Mouse (Mus musculus): Measurements from ENCODE around the gene Sbf1.

The Sbf1 gene

DNA sequence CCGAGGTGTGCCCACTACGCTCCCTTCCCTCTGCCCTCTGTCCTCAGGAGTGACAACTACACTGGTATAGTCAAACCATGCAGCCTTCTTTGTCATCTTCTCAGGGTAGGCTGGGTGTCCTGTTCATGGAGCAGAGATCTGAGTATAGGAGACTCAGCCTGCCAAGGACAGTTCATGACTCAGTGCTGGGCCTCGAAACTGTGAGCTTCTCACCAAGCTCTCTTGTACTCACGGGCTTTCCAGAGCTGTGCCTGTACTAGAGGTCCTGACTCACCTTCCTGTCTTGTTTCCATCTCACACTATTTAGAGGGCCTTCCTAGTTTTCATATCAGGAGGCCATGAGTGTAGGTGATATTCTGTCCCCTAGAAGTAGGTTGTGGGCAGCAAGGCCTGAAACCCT lies 37.7 kb downstream of the Sbf1 start:
- no peak for DNase-seq

DNA sequence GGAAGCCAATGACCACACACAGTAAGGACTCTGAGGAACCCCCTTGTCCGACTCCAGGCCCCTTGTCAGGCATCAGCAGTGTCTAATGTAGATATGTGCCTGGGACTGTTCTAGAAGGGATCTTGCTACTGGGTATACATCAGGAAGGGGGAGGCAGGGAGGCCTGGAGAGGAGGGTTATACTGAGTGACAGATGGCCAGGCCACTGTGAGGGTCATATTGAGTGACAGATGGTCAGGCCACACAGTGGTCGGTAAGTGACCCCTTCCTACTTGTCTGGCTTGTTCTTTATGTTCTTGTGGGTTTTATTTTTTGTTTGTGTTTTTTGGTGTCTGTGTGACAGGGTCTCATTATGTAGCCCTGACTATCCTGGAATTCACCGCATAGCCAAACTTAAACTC lies 39.6 kb downstream of the Sbf1 start:
- DNase-seq, result no peak

DNA sequence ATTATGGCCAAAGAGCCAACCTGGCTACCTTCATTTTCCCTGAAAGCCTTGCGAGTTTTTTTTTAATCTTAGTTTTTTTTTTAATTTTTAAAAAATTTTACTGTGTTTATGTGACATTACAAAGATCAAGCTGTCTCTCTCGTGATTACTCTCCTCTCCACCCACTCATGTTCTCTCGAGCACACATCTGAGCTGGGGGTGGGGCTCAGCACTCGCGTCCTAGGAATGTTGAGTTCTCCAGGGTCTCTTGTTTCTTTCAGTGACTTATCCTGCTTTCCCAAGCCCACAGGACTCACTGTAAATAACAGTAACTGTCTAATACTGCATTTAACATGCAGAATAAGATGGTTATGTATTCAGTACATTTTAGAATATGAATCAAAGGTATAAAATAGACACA lies 50.6 kb downstream of the Sbf1 start:
- no peak for DNase-seq

DNA sequence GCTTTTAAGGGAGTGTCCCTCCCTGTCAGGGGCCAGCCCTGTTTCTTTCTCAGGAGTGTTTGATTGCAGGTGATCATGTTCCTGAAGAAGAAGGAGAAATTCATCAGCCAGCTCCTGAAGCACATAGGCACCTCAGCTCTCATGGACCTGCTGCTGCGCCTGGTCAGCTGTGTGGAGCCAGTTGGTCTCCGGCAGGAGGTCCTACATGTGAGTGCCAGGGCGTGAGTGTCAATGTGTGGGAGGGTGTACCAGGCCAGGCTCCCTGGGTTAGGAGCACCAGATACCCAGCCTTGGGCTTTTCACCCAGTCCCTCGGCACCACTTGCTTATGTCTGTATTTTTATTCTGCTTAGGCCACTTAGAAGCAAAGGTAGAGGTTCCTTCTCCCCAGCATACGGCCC lies 56.1 kb downstream of the Sbf1 start:
- DNase-seq, result no peak

DNA sequence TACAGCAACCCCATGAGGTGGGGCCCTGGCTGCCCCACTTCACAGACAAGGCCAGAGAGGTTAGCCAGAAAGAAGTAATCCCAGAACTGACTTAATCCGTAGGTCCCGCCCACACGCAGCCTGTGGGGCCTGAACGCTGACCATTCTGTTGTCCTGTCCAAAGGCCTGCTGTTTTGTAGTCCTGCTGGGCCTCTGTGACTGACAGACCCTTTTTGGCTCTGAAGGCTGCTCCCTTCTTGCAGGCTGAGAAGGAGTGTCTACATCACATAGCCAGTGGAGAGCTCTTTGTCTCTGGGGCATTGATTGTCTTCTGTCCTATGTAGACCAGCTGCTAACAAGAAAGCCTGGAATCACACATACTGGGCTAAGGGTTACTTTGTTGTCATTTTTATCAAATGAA lies 59.8 kb downstream of the Sbf1 start:
- DNase-seq, result no peak

DNA sequence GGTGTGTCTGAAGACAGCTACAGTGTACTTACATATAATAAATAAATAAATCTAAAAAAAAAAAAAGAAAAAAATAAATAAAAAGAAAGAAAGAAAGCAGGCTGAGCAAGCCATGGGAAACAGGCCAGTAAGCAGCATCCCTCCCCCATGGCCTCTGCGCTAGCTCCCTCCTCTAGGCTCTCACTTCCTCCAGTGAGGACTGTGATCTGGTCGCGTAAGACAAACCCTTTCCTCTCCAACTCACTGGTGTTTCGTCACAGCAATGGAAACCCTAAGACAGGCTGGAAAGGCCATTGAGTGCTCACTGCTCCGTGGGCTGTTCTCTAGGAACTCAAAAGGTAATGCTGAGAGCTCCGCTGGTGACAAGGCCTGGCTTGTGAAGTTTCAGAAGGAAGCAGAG lies 66.0 kb downstream of the Sbf1 start:
- no peak for DNase-seq

DNA sequence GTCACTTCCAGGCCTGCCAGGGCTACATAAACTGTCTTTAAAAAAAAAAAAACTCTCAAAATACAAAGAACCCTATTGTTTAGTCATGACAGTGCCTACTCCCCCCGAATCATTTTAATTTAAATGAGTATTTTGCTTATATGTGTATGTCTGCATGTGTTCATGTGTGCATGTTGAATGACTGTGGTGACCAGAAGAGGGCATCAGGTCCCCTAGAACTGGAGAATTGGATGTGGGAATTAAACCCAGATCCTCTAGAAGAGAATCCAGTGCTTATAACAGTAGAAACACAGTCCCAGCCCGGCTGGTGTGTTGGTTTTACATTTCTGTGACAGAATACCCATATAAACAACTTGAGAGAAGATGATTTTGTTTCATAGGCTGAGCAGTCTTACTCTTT lies 74.1 kb downstream of the Sbf1 start:
- DNase-seq, result no peak

DNA sequence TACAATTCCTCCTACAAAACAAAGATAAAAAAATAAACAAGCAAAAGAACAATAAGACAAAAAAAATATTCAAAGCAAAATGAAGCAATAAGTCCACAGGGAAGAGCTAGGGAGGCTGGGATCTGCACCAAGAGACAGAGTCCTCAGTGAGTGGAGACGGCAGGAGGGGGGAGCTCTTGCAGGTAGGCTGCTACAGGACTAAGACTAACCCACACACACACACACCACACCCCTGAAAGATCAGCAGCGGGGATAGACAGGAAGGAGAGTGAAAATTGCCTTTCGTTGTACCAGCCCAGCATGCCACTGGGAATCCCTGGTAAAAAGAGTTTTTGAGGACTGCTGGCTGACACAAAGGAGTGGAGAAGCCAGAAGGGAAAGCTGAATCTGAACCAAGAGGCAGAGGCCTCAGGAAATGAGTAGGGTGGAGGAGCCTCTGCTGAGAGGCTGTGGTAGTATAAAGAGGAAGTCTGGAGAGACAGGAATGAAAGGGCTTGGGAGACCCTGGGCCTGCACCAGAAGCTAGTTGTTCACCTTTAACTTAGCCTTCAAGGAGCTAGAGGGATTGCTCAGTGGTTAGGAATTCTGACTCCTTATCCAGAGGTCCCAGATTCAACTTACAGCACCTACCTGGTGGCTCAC lies 75.2 kb downstream of the Sbf1 start:
- no peak for DNase-seq

Measured in kidney, adult 18-20 months (tissue).